Mouse (Mus musculus) bone marrow macrophage, adult 2 months (primary cell): ENCODE measurements around the gene Rbms3.

Experiments
- CTCF ChIP-seq: IDR thresholded peaks from 2 replicates; pipeline ENCODE4 v1.5.1; 2012; ENCODE audit warnings: low read depth, mild to moderate bottlenecking, low read length, moderate library complexity
- POLR2A ChIP-seq: IDR thresholded peaks from 2 replicates; pipeline ENCODE4 v1.6.1; 2012; ENCODE audit warnings: mild to moderate bottlenecking, low read depth, low read length, borderline replicate concordance

GRCm38 (mm10) chr9:116999186-116999585 is 630.5 kb downstream of the Rbms3 start:
- TF ChIP-seq POLR2A (no peak), CTCF (no peak)
